Mouse (Mus musculus): Measurements from ENCODE around the gene Dcaf10. TPM values are rescaled to one million over a fixed set of nuclear protein-coding genes. Genes with fewer than 3 reads are reported as not detected.
A peak's percentile ranks its signal among the peaks of the same experiment; 100 is the strongest.

Dcaf10 gene
- 12.9 and 13.8 TPM in 2 replicates for polyA plus RNA-seq (2015; fragmentation: Nextera tagmentation; extraction: Ambion mirVana)

GRCm38 (mm10) chr4:45341669-45342249 is at the start of gene Dcaf10:
Gene Dcaf10, plus strand, starts transcription at chr4:45342101.
- WGBS, result under 1% methylated on average over 38 of the region's 42 CpGs
- no peaks in the 10 kb centered on the region for H3K27me3 ChIP-seq

DNA sequence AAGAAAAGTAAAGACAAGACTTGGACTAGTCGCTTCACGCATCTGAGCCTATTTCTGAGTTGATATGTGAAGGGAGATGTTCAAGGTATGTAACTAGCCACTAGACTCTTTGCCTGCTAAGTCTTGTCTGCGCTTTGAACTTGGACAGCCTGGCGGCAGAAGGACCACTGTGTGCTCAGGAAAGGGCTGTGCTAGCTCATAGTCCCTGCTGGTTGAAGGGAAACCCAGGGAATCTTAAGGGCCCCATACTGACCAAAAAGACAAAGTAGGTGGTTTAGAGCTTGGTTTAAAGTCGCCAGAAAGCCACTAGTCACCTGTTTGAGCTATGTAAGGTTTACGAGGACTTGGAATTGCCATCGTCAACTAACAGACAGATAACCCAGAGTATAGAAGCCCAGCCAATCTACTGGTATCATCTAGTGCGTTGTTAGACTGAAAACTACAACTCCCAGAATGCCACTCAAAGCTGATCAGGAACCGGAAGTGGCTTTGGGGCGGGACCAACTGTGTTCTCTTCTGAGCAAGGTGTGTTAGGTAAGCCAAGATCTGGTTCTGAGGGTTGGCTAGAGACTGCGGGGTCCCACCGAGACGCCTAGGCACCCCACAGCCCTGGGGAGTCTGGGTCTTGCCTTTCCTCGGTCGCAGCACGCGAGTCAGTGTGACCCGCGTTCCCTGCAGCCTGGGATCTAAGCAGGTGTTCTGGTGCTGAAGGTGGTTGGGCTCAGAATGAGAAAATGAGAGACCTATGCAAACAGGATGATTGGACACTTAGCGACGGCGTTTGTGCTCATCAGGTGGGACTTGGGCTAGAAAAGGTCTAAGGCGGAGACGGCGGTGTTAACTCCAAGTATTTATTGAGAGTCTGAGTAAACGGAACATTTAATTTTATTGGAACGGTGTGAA is 45.0 kb upstream of the Dcaf10 start, which contains the start of gene Trmt10b:
Trmt10b (plus strand) TSS at position 466 of the 903 bp plus-strand sequence.
- no peaks in the 10 kb centered on the region for H3K9me3 ChIP-seq
- no peaks in the 10 kb centered on the region for H3K27me3 ChIP-seq
- peak within 1 kb of the TSS; percentile 77 for H3K4me2 ChIP-seq (replicated peaks)
- peaks cover 9% of the 10 kb centered on the region for H3K4me1 ChIP-seq
- peak within 1 kb of the TSS; percentile 79 for H3K4me3 ChIP-seq
- 19% methylated on average over 27 of the region's 27 CpGs for WGBS
- H3K27ac ChIP-seq, result no peak within 1 kb of the TSS
- peak; percentile 67; the same call in 1 of the 2 replicates for ATAC-seq (ENCODE audit: low FRiP score, low read depth)
- peaks cover 17% of the 10 kb centered on the region for H3K36me3 ChIP-seq
- peak within 1 kb of the TSS; percentile 75 for H3K9ac ChIP-seq

More at GRCm38 (mm10) chr4:45341669-45342249, at the start of gene Dcaf10:
- Histone ChIP-seq H3K4me1 (peaks cover 21% of the 10 kb centered on the region), H3K4me3 (peak within 1 kb of the TSS; percentile 98), H3K9ac (peak within 1 kb of the TSS; percentile 96), H3K27ac (peak within 1 kb of the TSS; percentile 98), H3K9me3 (no peaks in the 10 kb centered on the region), H3K36me3 (peaks cover 13% of the 10 kb centered on the region; the same call in 1 of the 2 replicates), H3K4me2 (replicated peaks) (peak within 1 kb of the TSS; percentile 79)
- ATAC-seq (ENCODE audit: low FRiP score, low read depth), result peak; percentile 94

- no peak overlapping the region for H3K9ac ChIP-seq
- no peak for ATAC-seq (ENCODE audit: low FRiP score, low read depth)
- no peaks in the 10 kb centered on the region for H3K27me3 ChIP-seq
- H3K4me2 ChIP-seq (replicated peaks), result no peak overlapping the region
- H3K4me1 ChIP-seq, result no peaks in the 10 kb centered on the region
- peaks cover 77% of the 10 kb centered on the region for H3K36me3 ChIP-seq
- H3K27ac ChIP-seq, result no peak overlapping the region
- 96% methylated on average over 14 of the region's 14 CpGs for WGBS
- H3K4me3 ChIP-seq, result no peak overlapping the region
- no peaks in the 10 kb centered on the region for H3K9me3 ChIP-seq
Observed at GRCm38 (mm10) chr4:45305536-45305935, 36.4 kb upstream of the Dcaf10 start.

DNA sequence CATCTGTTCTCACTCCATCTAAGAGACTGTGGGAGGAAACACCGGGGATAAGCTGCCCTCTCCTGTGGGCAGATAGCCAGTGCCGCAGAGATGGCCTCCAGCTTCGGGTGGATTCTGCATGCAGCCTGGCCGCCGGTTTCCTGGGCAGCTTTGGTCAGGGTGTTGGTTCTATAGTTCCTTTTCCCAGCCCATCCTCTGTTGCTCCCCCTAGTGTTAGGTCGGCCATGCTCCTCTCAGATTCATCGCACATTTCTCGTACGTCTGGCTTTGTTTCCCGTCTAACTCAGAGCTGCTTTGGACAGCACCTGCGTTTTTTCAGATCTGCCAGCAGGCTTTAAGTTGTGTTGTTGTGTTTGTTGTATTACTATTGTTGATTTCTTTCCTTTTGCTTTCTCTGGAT is 33.9 kb upstream of the Dcaf10 start:
- Histone ChIP-seq H3K36me3 (peaks cover 68% of the 10 kb centered on the region), H3K4me2 (replicated peaks) (no peak overlapping the region), H3K27ac (no peak overlapping the region), H3K4me1 (no peaks in the 10 kb centered on the region), H3K9me3 (no peaks in the 10 kb centered on the region), H3K27me3 (no peaks in the 10 kb centered on the region), H3K9ac (no peak overlapping the region), H3K4me3 (no peak overlapping the region)
- no peak for ATAC-seq (ENCODE audit: low FRiP score, low read depth)
- WGBS, result 42% methylated on average over 11 of the region's 11 CpGs

- H3K4me2 ChIP-seq (replicated peaks), result no peak overlapping the region
- no peaks in the 10 kb centered on the region for H3K27me3 ChIP-seq
- no peaks in the 10 kb centered on the region for H3K9me3 ChIP-seq
- H3K9ac ChIP-seq, result no peak overlapping the region
- no peak overlapping the region for H3K27ac ChIP-seq
- ATAC-seq (ENCODE audit: low FRiP score, low read depth), result no peak
- H3K4me1 ChIP-seq, result no peaks in the 10 kb centered on the region
- 88% methylated on average over 6 of the region's 6 CpGs for WGBS
- H3K4me3 ChIP-seq, result no peak overlapping the region
- H3K36me3 ChIP-seq, result peaks cover 65% of the 10 kb centered on the region
Observed at GRCm38 (mm10) chr4:45308606-45309005, 33.3 kb upstream of the Dcaf10 start.

- Histone ChIP-seq H3K9ac (no peak overlapping the region), H3K36me3 (peaks cover 61% of the 10 kb centered on the region), H3K4me2 (replicated peaks) (no peak overlapping the region), H3K4me3 (no peak overlapping the region), H3K27ac (no peak overlapping the region), H3K27me3 (no peaks in the 10 kb centered on the region), H3K4me1 (no peaks in the 10 kb centered on the region), H3K9me3 (no peaks in the 10 kb centered on the region)
- no peak for ATAC-seq (ENCODE audit: low FRiP score, low read depth)
- 100% methylated on average over 2 of the region's 2 CpGs for WGBS
Observed at GRCm38 (mm10) chr4:45311056-45311455, 30.8 kb upstream of the Dcaf10 start.

DNA sequence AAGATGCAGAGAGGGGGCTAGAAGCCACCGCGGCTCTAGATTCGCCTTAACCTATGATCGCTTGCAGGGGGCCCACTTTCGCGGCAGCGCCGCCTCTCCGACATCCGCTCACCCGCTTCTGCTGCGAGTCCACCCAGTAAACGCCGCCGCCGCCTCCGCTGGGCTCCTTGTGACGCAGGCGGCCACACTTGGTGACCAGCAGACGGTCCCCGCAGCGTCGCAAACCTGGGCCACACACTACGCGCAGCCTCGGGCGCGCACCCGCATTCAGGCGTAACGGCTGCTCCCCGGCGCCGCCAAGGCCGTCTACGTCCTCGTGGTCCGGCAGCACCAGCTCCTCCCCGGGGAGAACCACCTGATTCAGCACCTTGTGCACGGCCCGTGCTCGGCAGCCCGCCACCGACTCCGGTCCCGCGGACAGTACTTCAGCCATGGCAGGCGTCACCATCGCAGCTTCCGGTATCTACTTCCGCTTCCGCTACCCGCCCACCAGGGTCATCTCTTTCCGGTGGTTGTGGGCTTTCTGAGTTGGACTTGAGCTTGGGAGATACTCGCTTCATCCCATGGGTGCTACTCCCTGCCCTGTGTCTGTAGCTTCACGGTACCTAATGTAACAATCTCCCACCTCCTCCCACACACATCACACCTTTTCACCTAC is 21.6 kb upstream of the Dcaf10 start:
- Histone ChIP-seq H3K27me3 (peaks cover 14% of the 10 kb centered on the region), H3K9me3 (no peaks in the 10 kb centered on the region), H3K36me3 (peaks cover 29% of the 10 kb centered on the region), H3K9ac (peak overlapping the region; percentile 95), H3K4me2 (replicated peaks) (peak overlapping the region; percentile 72), H3K4me1 (peaks cover 16% of the 10 kb centered on the region), H3K27ac (peak overlapping the region; percentile 79), H3K4me3 (peak overlapping the region; percentile 95)
- peak; percentile 75; the same call in 1 of the 2 replicates for ATAC-seq (ENCODE audit: low FRiP score, low read depth)
- WGBS, result under 1% methylated on average over 56 of the region's 56 CpGs

GRCm38 (mm10) chr4:45331139-45331538 is 10.8 kb upstream of the Dcaf10 start:
- H3K9me3 ChIP-seq, result no peaks in the 10 kb centered on the region
- no peak for ATAC-seq (ENCODE audit: low FRiP score, low read depth)
- no peak overlapping the region for H3K4me2 ChIP-seq (replicated peaks)
- H3K4me1 ChIP-seq, result no peaks in the 10 kb centered on the region
- no peak overlapping the region for H3K4me3 ChIP-seq
- H3K9ac ChIP-seq, result no peak overlapping the region
- WGBS, result 72% methylated on average over 7 of the region's 7 CpGs
- H3K27me3 ChIP-seq, result 0 out of 2 replicates have a peak, but pooled peaks cover 5% of the 10 kb centered on the region
- H3K36me3 ChIP-seq, result no peaks in the 10 kb centered on the region
- no peak overlapping the region for H3K27ac ChIP-seq

- H3K4me2 ChIP-seq (replicated peaks), result no peak overlapping the region
- no peak overlapping the region for H3K4me3 ChIP-seq
- no peaks in the 10 kb centered on the region for H3K36me3 ChIP-seq
- 66% methylated on average over 3 of the region's 3 CpGs for WGBS
- no peak for ATAC-seq (ENCODE audit: low FRiP score, low read depth)
- H3K9ac ChIP-seq, result no peak overlapping the region
- no peak overlapping the region for H3K27ac ChIP-seq
- 0 out of 2 replicates have a peak, but pooled peaks cover 5% of the 10 kb centered on the region for H3K27me3 ChIP-seq
- H3K9me3 ChIP-seq, result no peaks in the 10 kb centered on the region
- no peaks in the 10 kb centered on the region for H3K4me1 ChIP-seq
Observed at GRCm38 (mm10) chr4:45332466-45332865, 9.4 kb upstream of the Dcaf10 start.

- no peaks in the 10 kb centered on the region for H3K9me3 ChIP-seq
- ATAC-seq (ENCODE audit: low FRiP score, low read depth), result no peak
- H3K27me3 ChIP-seq, result no peaks in the 10 kb centered on the region
- 65% methylated on average over 9 of the region's 9 CpGs for WGBS
- H3K27ac ChIP-seq, result peak overlapping the region; percentile 98
- peaks cover 11% of the 10 kb centered on the region; the same call in 1 of the 2 replicates for H3K36me3 ChIP-seq
- peak overlapping the region; percentile 98 for H3K4me3 ChIP-seq
- H3K9ac ChIP-seq, result peak overlapping the region; percentile 96; the same call in 1 of the 2 replicates
- peak overlapping the region; percentile 79 for H3K4me2 ChIP-seq (replicated peaks)
- H3K4me1 ChIP-seq, result peaks cover 21% of the 10 kb centered on the region
Observed at GRCm38 (mm10) chr4:45341226-45341625, 675 bp upstream of the Dcaf10 start.

DNA sequence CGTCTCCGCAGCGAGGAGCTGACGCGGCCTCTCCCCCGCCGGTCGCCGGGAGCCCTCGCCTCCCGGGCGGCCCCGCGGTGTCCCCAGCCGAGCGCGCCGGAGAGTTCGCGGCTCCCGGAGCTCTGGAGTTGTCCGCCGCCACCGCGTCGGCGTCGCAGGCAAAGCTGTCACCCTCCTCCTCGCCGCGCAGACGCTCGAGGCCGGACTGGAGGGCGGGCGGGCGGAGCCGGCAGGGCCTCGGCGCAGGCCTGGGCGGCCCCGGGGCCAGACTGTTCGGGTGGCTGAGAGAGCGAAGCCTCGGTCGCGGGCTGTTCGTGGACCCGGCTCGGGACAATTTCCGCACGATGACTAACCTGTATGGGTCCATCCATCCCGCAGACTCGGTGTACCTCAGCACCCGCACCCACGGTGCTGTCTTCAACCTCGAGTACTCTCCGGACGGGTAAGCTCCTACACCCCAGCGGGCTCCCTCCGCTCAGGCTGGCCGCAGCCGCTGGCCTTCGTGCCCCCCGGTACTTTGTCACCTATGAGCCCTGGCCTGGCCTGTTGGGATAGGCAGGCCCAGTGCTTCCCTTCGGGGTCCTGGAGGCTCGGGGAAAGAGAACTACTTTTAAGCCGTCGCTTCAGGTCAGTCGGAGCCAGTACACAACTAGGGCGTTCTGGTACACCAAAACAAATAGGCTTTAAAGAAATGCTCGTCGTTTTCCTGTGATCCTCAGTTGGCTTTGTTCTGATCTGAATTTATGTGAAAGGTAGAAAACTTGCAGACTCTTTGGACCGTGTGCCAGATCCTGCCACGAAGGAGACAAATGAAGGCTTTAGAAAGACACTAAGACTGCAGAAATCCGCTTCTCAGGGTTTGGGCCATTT is 620 bp downstream of the Dcaf10 start, which contains the start of gene Exosc3:
Exosc3 (minus strand) TSS at position 447 of the 870 bp plus-strand sequence.
- peak; percentile 77 for ATAC-seq (ENCODE audit: low FRiP score, low read depth)
- WGBS, result under 1% methylated on average over 74 of the region's 76 CpGs
- peak within 1 kb of the TSS; percentile 96 for H3K9ac ChIP-seq
- no peaks in the 10 kb centered on the region for H3K27me3 ChIP-seq
- H3K4me1 ChIP-seq, result peaks cover 21% of the 10 kb centered on the region
- peak within 1 kb of the TSS; percentile 79 for H3K4me2 ChIP-seq (replicated peaks)
- peaks cover 18% of the 10 kb centered on the region for H3K36me3 ChIP-seq
- H3K9me3 ChIP-seq, result no peaks in the 10 kb centered on the region
- H3K27ac ChIP-seq, result peak within 1 kb of the TSS; percentile 98
- H3K4me3 ChIP-seq, result peak within 1 kb of the TSS; percentile 98

Data from limb, embryonic 13.5 days (tissue).